Mouse (Mus musculus): ENCODE measurements around the gene Cenps. TPM values are rescaled to one million over a fixed set of nuclear protein-coding genes. Genes with fewer than 3 reads are reported as not detected.

Cenps gene
- total and polyA plus RNA-seq, 2 experiments from 2014 or later = 2.0 to 10.3 TPM

DNA sequence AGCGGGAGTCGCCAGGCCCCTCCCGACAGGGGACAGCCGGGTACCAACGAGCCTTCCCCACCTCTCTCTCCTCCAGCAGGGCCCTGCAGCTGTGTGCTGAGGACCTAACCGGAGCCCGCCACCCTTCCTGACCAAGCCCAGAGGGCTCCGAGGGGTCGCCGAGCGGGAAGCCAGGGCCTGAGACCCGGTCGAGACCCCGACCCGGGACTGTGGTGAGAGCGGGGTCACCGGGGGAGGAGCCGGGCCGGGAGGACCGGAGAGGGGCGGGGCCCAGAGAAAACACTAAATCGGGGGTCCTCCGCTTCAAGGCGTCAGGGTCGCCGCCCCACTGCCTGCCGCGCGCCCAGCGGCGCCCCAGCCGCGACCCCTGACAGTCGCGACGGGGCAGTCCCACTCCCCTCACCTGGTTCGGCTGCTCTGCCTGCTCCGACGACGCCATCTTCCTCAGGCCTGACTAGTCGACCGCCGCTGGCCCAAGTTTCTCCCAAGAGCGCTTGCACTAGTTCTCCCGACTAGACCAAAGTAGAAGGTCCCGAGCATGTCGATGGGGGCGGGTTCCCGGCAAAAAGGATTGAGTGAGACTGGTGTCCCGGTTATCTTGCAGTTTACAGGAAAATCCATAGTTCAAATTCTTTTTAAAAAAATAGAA lies 37.9 kb downstream of the Cenps start, which contains the start of gene Pex14:
Gene Pex14 (minus strand): TSS at position 508 of the 649 bp plus-strand sequence.
- under 1% methylated on average over 49 of the region's 50 CpGs for WGBS
- peak within 1 kb of the TSS; percentile 61 for H3K27ac ChIP-seq (ENCODE audit: low read depth)
- H3K4me1 ChIP-seq (ENCODE audit: control insufficient read depth, insufficient read depth) = peaks cover 16% of the 10 kb centered on the region
- peaks cover 2% of the 10 kb centered on the region; the same call in 1 of the 2 replicates for H3K36me3 ChIP-seq (replicated peaks; ENCODE audit: control insufficient read depth, insufficient read depth, low read length)
- H3K9me3 ChIP-seq (replicated peaks; ENCODE audit: control insufficient read depth, low read length) = no peaks in the 10 kb centered on the region
- no peaks in the 10 kb centered on the region for H3K27me3 ChIP-seq (ENCODE audit: control insufficient read depth, insufficient read depth, low read length)
- peak within 1 kb of the TSS; percentile 100 for H3K4me3 ChIP-seq (ENCODE audit: low read depth, low read length)
- peak within 1 kb of the TSS; percentile 86 for H3K4me2 ChIP-seq (ENCODE audit: low read depth, low read length)
- peak; percentile 94 for DNase-seq (ENCODE audit: low spot score)
- peak; percentile 78 for ATAC-seq (ENCODE audit: insufficient read depth, low read depth)
- TF ChIP-seq EP300 (IDR thresholded peaks at IDR 0.05; ENCODE audit: low read depth) (0 out of 2 replicates have a peak, but pooled peaks have one; percentile 60), CTCF (IDR thresholded peaks at IDR 0.05; ENCODE audit: low read depth) (no peak)
- H3K9ac ChIP-seq (replicated peaks; ENCODE audit: low read depth, low read length) = peak within 1 kb of the TSS; percentile 94

DNA sequence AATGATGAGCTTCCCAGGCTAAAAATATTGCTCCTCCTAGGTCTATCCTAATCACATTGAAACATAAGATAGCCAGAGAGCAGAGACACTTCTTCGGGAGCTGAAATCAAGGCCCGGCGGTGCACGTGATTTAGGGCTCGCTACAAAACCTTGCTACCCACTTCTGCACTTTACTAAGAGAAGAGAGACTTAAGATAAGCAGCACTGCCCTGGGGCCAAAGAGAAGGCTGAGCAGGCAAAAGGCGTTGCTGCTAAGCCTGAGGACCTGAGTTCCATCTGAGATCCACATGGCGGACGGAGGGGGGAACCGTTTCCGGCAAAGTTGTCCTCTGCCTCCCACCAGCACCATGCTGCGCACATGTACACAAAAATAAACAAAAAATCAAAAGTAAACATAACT lies 38.9 kb downstream of the Cenps start:
- 6% methylated on average over 11 of the region's 11 CpGs for WGBS

DNA sequence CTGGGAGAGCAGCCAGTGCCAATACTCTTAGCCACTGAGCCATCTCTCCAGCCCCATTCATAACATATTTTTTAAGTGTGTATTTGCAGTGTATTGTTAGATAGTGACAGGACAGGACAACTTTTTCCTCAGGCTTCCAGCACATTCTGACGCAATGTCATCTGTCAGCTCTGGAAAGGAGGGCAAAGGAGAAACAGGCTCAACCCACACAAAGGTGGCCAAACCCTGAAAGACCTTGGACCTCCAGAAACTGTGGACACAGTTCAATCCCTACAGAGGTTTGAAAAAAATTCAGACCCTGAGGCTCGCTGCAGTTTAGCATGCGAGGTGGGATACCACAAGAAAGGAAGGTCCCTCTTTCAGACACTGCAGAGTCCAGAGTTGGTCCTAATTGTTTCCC lies 39.5 kb downstream of the Cenps start:
- no peaks in the 10 kb centered on the region for H3K27me3 ChIP-seq (ENCODE audit: control insufficient read depth, insufficient read depth, low read length)
- no peak overlapping the region for H3K9ac ChIP-seq (replicated peaks; ENCODE audit: low read depth, low read length)
- H3K4me2 ChIP-seq (ENCODE audit: low read depth, low read length) = peak overlapping the region; percentile 86

More for the DNA sequence above, 38.9 kb downstream of the Cenps start:
- Histone ChIP-seq H3K36me3 (replicated peaks; ENCODE audit: control insufficient read depth, insufficient read depth, low read length) (peaks cover 7% of the 10 kb centered on the region; the same call in 1 of the 2 replicates), H3K4me3 (ENCODE audit: low read depth, low read length) (peak overlapping the region; percentile 100), H3K27me3 (ENCODE audit: control insufficient read depth, insufficient read depth, low read length) (no peaks in the 10 kb centered on the region), H3K4me1 (ENCODE audit: control insufficient read depth, insufficient read depth) (peaks cover 15% of the 10 kb centered on the region), H3K9ac (replicated peaks; ENCODE audit: low read depth, low read length) (peak overlapping the region; percentile 94), H3K27ac (ENCODE audit: low read depth) (no peak overlapping the region), H3K9me3 (replicated peaks; ENCODE audit: control insufficient read depth, low read length) (no peaks in the 10 kb centered on the region), H3K4me2 (ENCODE audit: low read depth, low read length) (peak overlapping the region; percentile 86)
- TF ChIP-seq CTCF (IDR thresholded peaks at IDR 0.05; ENCODE audit: low read depth) (no peak), EP300 (IDR thresholded peaks at IDR 0.05; ENCODE audit: low read depth) (no peak)
- DNase-seq (ENCODE audit: low spot score) (no peak), ATAC-seq (ENCODE audit: insufficient read depth, low read depth) (no peak)

DNA sequence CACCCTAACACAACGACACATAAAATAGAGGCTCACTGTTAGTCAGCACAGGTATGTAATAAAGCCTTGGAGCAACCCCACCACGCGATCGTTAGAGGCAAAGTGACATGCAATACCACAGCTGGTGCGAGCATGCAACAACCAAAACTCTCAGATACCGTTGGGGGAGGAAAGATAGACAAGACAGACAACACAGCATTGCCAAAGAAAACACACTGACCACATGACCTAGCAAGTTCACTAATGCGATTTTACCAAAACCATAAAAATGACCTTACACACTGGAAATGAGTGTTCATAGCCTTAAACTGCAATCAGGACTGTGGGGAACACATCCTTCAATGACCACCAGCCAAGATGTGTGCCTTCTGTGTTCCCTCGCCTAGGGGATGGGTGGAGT lies 46.1 kb downstream of the Cenps start:
- Histone ChIP-seq H3K9me3 (replicated peaks; ENCODE audit: control insufficient read depth, low read length) (no peaks in the 10 kb centered on the region), H3K4me3 (ENCODE audit: low read depth, low read length) (no peak overlapping the region), H3K27ac (ENCODE audit: low read depth) (no peak overlapping the region), H3K27me3 (ENCODE audit: control insufficient read depth, insufficient read depth, low read length) (no peaks in the 10 kb centered on the region), H3K36me3 (replicated peaks; ENCODE audit: control insufficient read depth, insufficient read depth, low read length) (peaks cover 11% of the 10 kb centered on the region; the same call in 1 of the 2 replicates), H3K9ac (replicated peaks; ENCODE audit: low read depth, low read length) (no peak overlapping the region), H3K4me1 (ENCODE audit: control insufficient read depth, insufficient read depth) (no peaks in the 10 kb centered on the region), H3K4me2 (ENCODE audit: low read depth, low read length) (no peak overlapping the region)
- WGBS = 74% methylated on average over 8 of the region's 8 CpGs
- no peak for ATAC-seq (ENCODE audit: insufficient read depth, low read depth)
- TF ChIP-seq EP300 (IDR thresholded peaks at IDR 0.05; ENCODE audit: low read depth) (no peak), CTCF (IDR thresholded peaks at IDR 0.05; ENCODE audit: low read depth) (no peak)
- DNase-seq (ENCODE audit: low spot score) = no peak

More for the DNA sequence above, 39.5 kb downstream of the Cenps start:
- H3K4me3 ChIP-seq (ENCODE audit: low read depth, low read length) = no peak overlapping the region
- H3K36me3 ChIP-seq (replicated peaks; ENCODE audit: control insufficient read depth, insufficient read depth, low read length) = peaks cover 8% of the 10 kb centered on the region; the same call in 1 of the 2 replicates
- ATAC-seq (ENCODE audit: insufficient read depth, low read depth) = no peak
- DNase-seq (ENCODE audit: low spot score) = no peak
- no peak for TF ChIP-seq EP300 (IDR thresholded peaks at IDR 0.05; ENCODE audit: low read depth)
- TF ChIP-seq CTCF (IDR thresholded peaks at IDR 0.05; ENCODE audit: low read depth) = no peak
- H3K4me1 ChIP-seq (ENCODE audit: control insufficient read depth, insufficient read depth) = peaks cover 15% of the 10 kb centered on the region
- no peak overlapping the region for H3K27ac ChIP-seq (ENCODE audit: low read depth)
- 76% methylated on average over 3 of the region's 3 CpGs for WGBS
- no peaks in the 10 kb centered on the region for H3K9me3 ChIP-seq (replicated peaks; ENCODE audit: control insufficient read depth, low read length)

DNA sequence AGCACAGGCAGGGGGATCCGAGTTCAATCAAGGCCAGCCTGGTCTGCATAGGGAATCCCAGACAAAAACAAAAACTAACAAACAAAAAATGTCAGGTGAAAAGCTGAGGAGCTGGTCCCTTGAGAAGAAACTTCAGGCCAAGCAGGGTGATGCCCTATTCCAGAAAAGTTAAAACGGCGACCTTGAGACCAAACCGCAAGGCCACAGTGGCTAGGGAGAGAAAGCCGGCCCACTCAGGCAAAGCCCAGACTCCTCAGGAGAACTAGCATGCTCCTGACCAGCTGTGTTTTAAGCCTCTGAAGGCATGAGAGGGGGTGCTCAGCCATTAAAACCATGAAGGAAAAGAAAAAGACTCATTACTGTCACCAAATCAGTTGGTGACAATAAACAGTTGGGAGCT lies 52.0 kb downstream of the Cenps start:
- TF ChIP-seq EP300 (IDR thresholded peaks at IDR 0.05; ENCODE audit: low read depth) = no peak
- TF ChIP-seq CTCF (IDR thresholded peaks at IDR 0.05; ENCODE audit: low read depth) = no peak
- H3K4me3 ChIP-seq (ENCODE audit: low read depth, low read length) = no peak overlapping the region
- H3K27ac ChIP-seq (ENCODE audit: low read depth) = 0 out of 2 replicates have a peak overlapping the region, but pooled peaks have one; percentile 8
- ATAC-seq (ENCODE audit: insufficient read depth, low read depth) (no peak), DNase-seq (ENCODE audit: low spot score) (no peak)
- H3K4me1 ChIP-seq (ENCODE audit: control insufficient read depth, insufficient read depth) = peaks cover 15% of the 10 kb centered on the region; the same call in 1 of the 2 replicates
- no peaks in the 10 kb centered on the region for H3K36me3 ChIP-seq (replicated peaks; ENCODE audit: control insufficient read depth, insufficient read depth, low read length)
- no peaks in the 10 kb centered on the region for H3K9me3 ChIP-seq (replicated peaks; ENCODE audit: control insufficient read depth, low read length)
- WGBS = 59% methylated on average over 5 of the region's 5 CpGs
- no peak overlapping the region for H3K9ac ChIP-seq (replicated peaks; ENCODE audit: low read depth, low read length)
- H3K27me3 ChIP-seq (ENCODE audit: control insufficient read depth, insufficient read depth, low read length) = no peaks in the 10 kb centered on the region
- no peak overlapping the region for H3K4me2 ChIP-seq (ENCODE audit: low read depth, low read length)
